Mouse (Mus musculus) CD4-positive helper T cell, adult 2 months (primary cell): ENCODE measurements around the gene Psmb9.

Experiments used
- DNase-seq: peaks from one replicate; pipeline ENCODE4 v3.0.0-alpha.2; 2012; ENCODE audit warnings: low read depth, missing footprints, low spot score

Gene Psmb9

DNA sequence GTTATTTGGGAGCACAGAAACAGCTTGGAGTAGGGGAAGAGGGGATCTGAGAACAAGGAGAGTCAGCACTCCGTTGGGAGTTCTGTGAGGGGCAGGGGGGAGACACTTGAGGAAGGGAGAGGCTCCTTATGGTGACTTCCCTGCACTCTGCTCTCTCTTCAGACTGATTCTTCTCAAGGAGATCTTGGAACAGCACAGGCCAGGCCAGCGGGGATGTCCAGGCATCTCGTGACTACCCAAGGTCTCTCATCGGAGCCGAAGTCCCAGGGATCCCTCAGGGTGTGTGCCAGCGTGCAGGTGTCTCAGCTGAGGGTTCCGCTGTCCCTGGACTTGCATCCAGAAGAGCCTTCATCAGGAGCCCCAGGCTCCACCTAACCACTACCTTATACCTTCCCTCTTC is 48.9 kb downstream of the Psmb9 start:
- no peak for DNase-seq

DNA sequence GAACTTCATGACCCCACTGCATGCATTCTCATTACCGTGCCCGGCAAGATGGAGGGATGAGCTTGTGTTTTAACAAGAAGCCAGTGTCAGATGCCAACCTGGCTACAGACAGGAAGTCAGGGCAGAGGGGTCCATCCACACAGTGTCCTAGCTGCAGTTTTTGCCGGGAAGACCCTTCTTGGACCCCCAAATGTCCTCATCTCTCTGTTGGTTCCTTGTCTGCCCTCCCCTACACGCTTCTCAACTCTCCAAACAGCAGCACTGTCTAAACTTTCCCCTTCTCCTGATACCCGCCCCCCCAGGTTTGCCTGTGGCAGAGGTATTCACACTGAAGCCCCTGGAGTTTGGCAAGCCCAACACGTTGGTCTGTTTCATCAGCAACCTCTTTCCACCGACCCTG is 50.0 kb downstream of the Psmb9 start:
- no peak for DNase-seq

DNA sequence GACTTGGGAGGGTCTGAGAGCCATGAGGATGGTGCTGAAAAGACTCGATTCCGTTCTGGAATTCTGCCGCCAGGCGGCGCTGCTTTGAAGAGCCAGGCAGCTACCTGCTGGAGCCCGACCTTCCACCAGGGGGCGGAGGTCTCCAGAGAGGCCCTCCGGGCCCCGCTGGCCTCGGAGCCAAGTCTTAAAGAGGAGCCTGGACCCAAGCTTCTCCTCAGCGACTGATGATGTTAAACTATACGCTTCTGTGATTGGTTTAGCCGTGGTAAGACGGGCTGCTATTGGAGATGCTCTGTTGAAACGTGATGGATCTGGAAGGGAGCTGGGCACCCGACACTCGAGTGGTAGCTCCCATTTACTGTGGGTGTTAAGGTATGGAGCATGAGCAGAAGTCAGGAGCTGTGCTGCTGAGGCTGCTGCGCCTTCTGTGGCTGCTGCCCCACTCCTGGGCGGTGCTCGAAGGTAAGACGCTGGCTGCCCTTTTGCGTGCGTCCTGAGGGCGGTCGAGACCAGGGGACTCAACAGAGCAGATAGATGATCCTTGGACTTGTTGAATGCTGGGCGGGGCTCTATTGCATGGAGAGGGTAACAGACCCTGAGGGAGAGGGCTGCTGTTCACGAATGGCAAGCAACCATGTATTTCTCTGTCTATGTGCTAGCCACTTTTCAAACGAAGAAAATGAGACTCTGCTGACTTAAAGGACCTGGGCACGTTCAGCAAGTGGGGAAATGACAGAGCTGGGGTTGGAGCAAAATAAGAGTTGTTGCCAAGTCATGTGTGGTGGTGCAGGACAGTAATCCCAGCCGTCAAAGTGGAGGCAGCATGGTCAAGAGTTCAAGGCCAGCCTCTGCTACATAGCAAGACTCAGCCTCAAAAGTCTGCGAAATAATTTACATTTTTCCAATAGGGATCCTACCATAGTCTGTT is 52.0 kb downstream of the Psmb9 start:
- peak; percentile 99 for DNase-seq

DNA sequence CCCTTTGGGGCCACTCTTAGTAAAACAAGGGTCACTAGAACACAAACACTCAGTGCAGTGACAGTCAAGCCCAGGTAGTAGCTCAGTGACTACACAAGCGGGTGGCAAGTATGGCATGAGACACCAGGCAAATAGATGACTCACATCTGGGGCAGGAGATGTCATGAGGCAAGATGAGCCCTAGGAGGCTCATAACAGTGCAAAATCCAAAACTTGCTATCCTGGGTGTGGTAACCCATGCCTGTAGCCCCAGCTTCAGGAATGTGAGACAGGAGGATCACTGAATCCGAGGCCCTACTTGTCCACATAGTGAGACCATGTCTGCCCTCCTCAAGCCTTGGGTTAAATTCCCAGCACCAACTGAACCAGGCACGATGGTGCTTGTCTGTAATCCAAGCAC is 53.1 kb downstream of the Psmb9 start:
- DNase-seq, result peak; percentile 13

DNA sequence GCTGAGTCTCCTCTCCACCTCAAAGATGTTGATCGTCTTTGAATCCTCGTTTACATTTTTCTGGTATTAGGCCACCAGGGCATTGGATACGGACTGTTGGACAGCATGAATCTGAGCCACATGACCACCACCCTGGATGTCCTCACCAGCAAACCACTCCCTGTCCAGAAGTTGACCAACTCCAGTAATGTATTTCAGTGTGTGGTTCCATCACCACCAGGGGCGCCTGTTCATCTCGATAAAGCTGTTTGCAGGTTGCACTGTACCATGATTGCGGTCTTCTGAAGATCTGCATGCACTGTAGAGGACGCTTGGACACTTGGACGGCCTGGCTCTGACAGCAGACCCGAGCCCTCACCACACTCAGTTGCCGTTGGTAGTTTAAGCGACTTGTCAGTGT is 54.3 kb downstream of the Psmb9 start:
- DNase-seq, result peak; percentile 13
